Mouse (Mus musculus): ENCODE measurements around the gene Gucd1. TPM values are rescaled to one million over a fixed set of nuclear protein-coding genes. Genes with fewer than 3 reads are reported as not detected.
"Not testable (repeated sequence)": the region's sequence is repeated elsewhere in the genome, so short reads cannot be mapped to it uniquely, and the experiment has no call there.

Gucd1 gene
- polyA plus RNA-seq, 1 experiment, result 48.3 TPM

DNA sequence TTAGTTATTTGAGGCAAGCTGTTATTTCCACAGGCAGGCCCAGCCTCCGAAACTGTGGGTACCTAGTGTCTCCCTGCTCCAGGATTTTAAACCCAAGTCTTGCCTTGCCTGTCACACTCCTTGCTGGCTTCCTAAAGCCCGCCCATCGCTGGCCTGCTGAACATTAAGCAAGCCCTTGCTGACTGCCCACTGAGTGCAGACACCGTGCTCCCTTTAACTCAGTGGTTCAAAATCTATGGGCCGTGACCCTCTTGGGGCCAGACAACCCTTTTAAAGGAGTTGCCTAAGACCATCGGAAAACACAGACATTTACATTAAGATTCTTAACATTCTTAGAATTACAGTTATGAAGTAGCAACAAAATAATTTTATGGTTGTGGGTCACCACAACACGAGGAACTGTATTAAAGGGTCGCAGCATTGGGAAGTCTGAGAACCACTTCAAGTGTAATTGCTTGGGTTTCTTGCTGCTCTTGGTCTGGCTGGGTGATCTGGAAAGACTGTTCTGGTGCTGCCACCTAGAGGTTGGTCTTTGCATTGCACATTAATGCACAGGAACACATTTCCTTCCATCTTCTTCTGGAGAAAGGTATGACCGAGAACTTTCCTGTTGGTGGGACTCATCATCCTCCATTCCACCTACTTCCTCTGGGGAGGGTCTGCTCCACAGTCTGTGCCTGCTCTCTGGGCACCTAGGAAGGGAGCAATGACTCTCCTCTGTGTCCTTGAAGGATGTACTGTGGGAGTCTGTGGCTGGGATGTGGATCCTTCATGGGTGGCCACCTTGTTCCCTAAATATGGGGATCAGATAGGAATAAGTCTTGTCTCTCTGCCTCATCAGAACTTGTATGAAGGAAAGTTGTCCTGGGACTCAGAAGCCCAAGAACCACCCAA, 31.4 kb downstream of the Gucd1 start:
- Histone ChIP-seq H3K4me3 (replicated peaks; ENCODE audit: control insufficient read depth, low read depth, low read length) (no peak overlapping the region), H3K4me1 (ENCODE audit: control insufficient read depth, insufficient read depth, low read length) (peaks cover 5% of the 10 kb centered on the region), H3K27ac (ENCODE audit: control insufficient read depth, insufficient read depth, low read depth, low read length, poor library complexity) (no peak overlapping the region)
- peak; percentile 83 for TF ChIP-seq CTCF (IDR thresholded peaks at IDR 0.05; ENCODE audit: control insufficient read depth, insufficient read depth, low read length)
- no peak for TF ChIP-seq POLR2A (IDR thresholded peaks at IDR 0.05; ENCODE audit: borderline replicate concordance, control insufficient read depth, low read depth, low read length)
- 44% methylated on average over 9 of the region's 9 CpGs for WGBS

DNA sequence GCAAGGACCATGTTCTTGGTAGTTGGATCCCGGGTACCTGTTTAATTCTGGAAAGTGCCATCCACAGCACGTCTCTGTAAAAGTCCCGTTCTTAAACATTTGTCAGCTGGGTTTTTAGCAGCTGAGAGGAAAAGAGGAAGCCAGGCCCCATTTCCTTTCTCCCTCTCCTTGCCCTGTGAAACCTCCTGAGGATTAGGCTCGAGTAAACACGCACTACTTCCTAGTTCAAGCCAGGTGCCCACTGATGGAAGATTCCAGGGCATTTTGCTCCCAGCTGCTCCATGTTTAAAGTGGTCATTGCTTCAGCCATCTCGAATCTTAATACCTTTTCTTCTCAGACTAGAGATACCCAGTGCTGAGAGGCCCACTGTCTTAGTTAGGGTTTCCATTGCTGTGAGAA, 33.0 kb downstream of the Gucd1 start:
- 10% methylated on average over 6 of the region's 6 CpGs for WGBS
- no peak for TF ChIP-seq CTCF (IDR thresholded peaks at IDR 0.05; ENCODE audit: control insufficient read depth, insufficient read depth, low read length)
- no peak for TF ChIP-seq POLR2A (IDR thresholded peaks at IDR 0.05; ENCODE audit: borderline replicate concordance, control insufficient read depth, low read depth, low read length)
- Histone ChIP-seq H3K27ac (ENCODE audit: control insufficient read depth, insufficient read depth, low read depth, low read length, poor library complexity) (no peak overlapping the region), H3K4me1 (ENCODE audit: control insufficient read depth, insufficient read depth, low read length) (peaks cover 5% of the 10 kb centered on the region), H3K4me3 (replicated peaks; ENCODE audit: control insufficient read depth, low read depth, low read length) (no peak overlapping the region)

DNA sequence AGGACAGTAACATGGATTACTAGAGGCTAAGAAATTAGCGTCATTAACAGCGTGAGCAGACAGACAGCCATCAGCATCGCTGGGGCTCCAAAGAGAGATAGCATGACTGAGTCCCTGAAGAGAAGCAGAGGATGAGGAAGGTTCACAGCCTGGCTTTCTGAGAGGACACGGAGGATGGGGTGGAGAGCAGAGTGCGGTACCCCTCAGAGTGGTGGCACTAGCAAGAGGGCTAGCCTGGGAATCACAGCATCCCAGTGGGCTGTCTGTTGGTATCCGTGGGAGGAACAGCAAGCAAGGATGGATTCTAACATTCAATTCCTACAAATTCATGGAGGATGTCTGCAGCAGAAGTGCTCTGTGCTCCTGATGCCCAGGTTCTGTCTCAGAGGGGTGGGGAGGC, 33.7 kb downstream of the Gucd1 start:
- Histone ChIP-seq H3K4me3 (replicated peaks; ENCODE audit: control insufficient read depth, low read depth, low read length) (no peak overlapping the region), H3K27ac (ENCODE audit: control insufficient read depth, insufficient read depth, low read depth, low read length, poor library complexity) (no peak overlapping the region), H3K4me1 (ENCODE audit: control insufficient read depth, insufficient read depth, low read length) (peaks cover 5% of the 10 kb centered on the region)
- WGBS, result 87% methylated on average over 6 of the region's 6 CpGs
- no peak for TF ChIP-seq POLR2A (IDR thresholded peaks at IDR 0.05; ENCODE audit: borderline replicate concordance, control insufficient read depth, low read depth, low read length)
- no peak for TF ChIP-seq CTCF (IDR thresholded peaks at IDR 0.05; ENCODE audit: control insufficient read depth, insufficient read depth, low read length)

DNA sequence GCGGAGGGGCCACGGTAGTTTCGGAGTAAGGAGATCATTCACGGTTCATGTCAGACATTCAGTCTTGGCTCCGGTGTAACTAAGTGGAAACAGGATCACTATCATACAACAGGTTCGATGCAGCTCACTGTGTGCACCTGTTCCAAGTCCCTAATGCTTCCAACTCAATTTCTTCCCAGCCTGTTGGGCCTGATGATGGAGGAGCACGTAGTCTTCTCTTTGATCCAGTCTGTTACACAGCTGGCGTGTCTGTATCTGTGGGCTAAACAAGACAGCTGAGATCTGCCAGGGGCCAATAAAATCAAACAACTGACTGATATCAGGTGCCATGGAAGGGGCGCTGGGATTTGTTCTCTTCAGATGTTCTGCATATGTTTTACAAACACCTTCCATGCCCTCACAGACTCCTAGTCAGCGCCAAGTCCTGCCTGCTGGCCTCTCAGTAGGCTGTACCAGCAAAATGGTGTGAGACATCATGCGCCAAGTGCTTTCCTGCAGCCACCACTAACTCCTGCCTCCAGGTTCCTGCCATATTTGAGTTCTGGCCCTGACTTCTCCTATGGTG, 34.8 kb downstream of the Gucd1 start:
- Histone ChIP-seq H3K27ac (ENCODE audit: control insufficient read depth, insufficient read depth, low read depth, low read length, poor library complexity) (no peak overlapping the region), H3K4me3 (replicated peaks; ENCODE audit: control insufficient read depth, low read depth, low read length) (no peak overlapping the region), H3K4me1 (ENCODE audit: control insufficient read depth, insufficient read depth, low read length) (peaks cover 5% of the 10 kb centered on the region)
- no peak for TF ChIP-seq POLR2A (IDR thresholded peaks at IDR 0.05; ENCODE audit: borderline replicate concordance, control insufficient read depth, low read depth, low read length)
- no peak for TF ChIP-seq CTCF (IDR thresholded peaks at IDR 0.05; ENCODE audit: control insufficient read depth, insufficient read depth, low read length)
- 87% methylated on average over 11 of the region's 11 CpGs for WGBS

DNA sequence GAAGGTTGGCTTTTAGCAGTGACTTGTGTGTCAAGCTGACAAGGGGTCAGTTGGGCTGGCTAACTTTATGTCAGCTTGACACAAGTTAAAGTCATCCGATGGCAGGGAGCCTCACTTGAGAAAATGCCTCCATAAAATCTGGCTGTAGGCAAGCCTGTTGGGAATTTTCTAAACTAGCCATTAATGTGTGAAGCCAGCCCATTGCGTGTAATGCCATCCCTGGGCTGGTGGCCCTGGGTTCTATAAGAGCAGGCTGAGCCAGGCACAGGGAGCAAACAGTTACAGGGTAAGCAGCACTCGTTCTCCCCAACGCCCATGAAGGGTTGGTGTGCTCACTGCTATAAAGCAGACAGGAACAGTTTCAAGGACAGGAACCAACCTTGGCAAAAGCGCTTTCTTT, 35.5 kb downstream of the Gucd1 start:
- WGBS, result 85% methylated on average over 5 of the region's 5 CpGs
- TF ChIP-seq CTCF (IDR thresholded peaks at IDR 0.05; ENCODE audit: control insufficient read depth, insufficient read depth, low read length), result no peak
- TF ChIP-seq POLR2A (IDR thresholded peaks at IDR 0.05; ENCODE audit: borderline replicate concordance, control insufficient read depth, low read depth, low read length), result no peak

DNA sequence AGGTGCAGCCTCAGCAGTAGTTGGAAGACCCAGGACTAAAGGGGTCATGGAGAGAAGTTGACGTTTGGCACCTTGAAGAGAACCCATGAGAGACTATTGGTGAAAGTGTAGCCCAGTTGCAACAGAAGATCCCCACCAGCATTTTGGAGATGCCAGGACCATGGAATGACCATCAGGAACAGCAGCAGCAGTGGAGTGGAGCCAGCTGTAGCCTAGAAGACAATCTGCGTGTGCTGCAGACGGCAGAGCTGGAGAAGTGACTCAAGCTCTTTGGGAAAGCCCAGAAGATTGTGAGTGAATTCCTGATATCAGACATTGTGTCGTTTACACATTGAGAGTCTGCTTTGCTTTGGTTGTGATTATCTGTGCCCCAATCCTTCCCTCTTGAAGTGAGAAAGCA, 36.1 kb downstream of the Gucd1 start:
- 78% methylated on average over 4 of the region's 4 CpGs for WGBS
- Histone ChIP-seq H3K4me1 (ENCODE audit: control insufficient read depth, insufficient read depth, low read length) (peaks cover 6% of the 10 kb centered on the region), H3K4me3 (replicated peaks; ENCODE audit: control insufficient read depth, low read depth, low read length) (no peak overlapping the region), H3K27ac (ENCODE audit: control insufficient read depth, insufficient read depth, low read depth, low read length, poor library complexity) (no peak overlapping the region)
- TF ChIP-seq POLR2A (IDR thresholded peaks at IDR 0.05; ENCODE audit: borderline replicate concordance, control insufficient read depth, low read depth, low read length) (no peak), CTCF (IDR thresholded peaks at IDR 0.05; ENCODE audit: control insufficient read depth, insufficient read depth, low read length) (no peak)

More for the DNA sequence above, 35.5 kb downstream of the Gucd1 start:
- no peak overlapping the region for H3K4me3 ChIP-seq (replicated peaks; ENCODE audit: control insufficient read depth, low read depth, low read length)
- H3K27ac ChIP-seq (ENCODE audit: control insufficient read depth, insufficient read depth, low read depth, low read length, poor library complexity), result no peak overlapping the region
- peaks cover 5% of the 10 kb centered on the region for H3K4me1 ChIP-seq (ENCODE audit: control insufficient read depth, insufficient read depth, low read length)

DNA sequence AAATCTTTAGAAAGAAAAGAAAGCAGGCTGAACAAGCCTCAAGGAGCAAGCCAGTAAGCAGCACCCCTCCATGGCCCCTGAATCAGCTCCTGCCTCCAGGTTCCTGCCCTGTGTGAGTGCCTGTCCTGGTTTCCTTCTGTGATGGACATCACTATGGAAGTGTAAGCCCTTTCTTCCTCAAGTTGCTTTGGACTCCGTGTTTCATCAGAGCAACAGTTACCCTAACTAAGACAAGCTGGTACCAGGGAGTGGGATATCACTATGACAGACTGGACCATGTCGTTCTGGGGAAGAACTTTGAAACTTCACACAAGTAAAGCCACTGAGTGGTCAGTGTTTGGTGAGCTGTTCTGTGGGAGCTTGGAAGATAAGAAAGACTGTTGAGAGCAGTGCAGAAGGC, 37.8 kb downstream of the Gucd1 start:
- no peak overlapping the region for H3K27ac ChIP-seq (ENCODE audit: control insufficient read depth, insufficient read depth, low read depth, low read length, poor library complexity)
- 82% methylated on average over 2 of the region's 2 CpGs for WGBS
- peaks cover 3% of the 10 kb centered on the region for H3K4me1 ChIP-seq (ENCODE audit: control insufficient read depth, insufficient read depth, low read length)
- no peak overlapping the region for H3K4me3 ChIP-seq (replicated peaks; ENCODE audit: control insufficient read depth, low read depth, low read length)
- no peak for TF ChIP-seq POLR2A (IDR thresholded peaks at IDR 0.05; ENCODE audit: borderline replicate concordance, control insufficient read depth, low read depth, low read length)
- TF ChIP-seq CTCF (IDR thresholded peaks at IDR 0.05; ENCODE audit: control insufficient read depth, insufficient read depth, low read length), result no peak

DNA sequence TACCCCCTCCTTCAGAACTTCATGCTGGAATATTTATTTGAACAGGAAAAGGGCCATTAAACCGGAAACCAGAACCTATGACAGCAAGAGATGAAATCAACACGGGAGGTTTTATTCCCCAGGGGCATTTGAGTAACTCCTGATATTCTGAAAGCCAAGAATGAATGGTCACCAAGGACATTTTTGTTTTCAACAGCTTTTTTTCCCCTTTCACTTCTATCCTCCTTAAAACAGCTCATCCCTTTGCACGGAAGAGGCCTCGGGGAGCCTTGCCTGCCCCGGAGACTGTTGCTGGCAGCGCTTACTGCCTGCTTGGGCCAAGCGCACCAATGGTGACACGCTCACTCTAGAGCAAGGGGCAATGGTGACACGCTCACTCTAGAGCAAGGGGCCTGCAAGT, 40.7 kb downstream of the Gucd1 start:
- Histone ChIP-seq H3K4me3 (replicated peaks; ENCODE audit: control insufficient read depth, low read depth, low read length) (no peak overlapping the region), H3K4me1 (ENCODE audit: control insufficient read depth, insufficient read depth, low read length) (peaks cover 1% of the 10 kb centered on the region; the same call in 1 of the 2 replicates)
- 47% methylated on average over 9 of the region's 9 CpGs for WGBS

DNA sequence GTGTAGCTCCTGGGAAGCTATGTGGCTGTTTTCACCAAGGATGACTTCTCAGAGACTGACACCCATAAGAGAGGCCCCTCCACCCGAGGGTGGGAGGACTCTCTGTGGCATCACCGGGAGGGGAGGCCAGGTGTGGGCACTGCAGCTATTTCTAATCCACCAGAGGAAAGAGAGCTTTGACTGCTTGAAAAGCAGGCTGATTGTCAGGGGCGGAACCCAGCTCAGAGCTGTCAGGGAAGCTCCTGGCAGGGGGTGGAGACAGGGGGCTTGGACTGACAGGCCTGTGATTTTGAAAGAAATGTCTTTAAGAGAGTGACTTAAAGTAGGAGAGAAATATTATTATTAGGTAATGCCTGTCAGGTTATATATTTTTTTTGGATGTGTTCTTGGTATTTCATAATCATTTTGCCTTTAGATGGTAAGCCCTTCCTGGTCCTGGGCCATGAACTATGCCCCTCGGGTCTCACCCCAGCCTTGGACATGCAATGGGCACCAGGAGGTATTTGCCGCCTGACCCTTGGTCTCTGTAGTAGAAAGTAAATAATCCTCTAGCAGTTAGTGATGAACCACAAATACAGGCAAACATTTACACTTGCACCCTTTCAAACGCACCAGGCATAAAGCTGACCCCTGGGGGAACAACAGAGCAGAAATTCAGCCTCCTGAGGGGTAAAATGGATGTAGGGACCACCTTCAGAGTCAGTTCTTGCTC, 42.5 kb downstream of the Gucd1 start:
- not testable (repeated sequence) for H3K4me3 ChIP-seq (replicated peaks; ENCODE audit: control insufficient read depth, low read depth, low read length); H3K4me1 ChIP-seq (ENCODE audit: control insufficient read depth, insufficient read depth, low read length); H3K27ac ChIP-seq (ENCODE audit: control insufficient read depth, insufficient read depth, low read depth, low read length, poor library complexity)
- WGBS, result 63% methylated on average over 5 of the region's 6 CpGs

More for the DNA sequence above, 40.7 kb downstream of the Gucd1 start:
- TF ChIP-seq CTCF (IDR thresholded peaks at IDR 0.05; ENCODE audit: control insufficient read depth, insufficient read depth, low read length), result no peak
- no peak for TF ChIP-seq POLR2A (IDR thresholded peaks at IDR 0.05; ENCODE audit: borderline replicate concordance, control insufficient read depth, low read depth, low read length)
- no peak overlapping the region for H3K27ac ChIP-seq (ENCODE audit: control insufficient read depth, insufficient read depth, low read depth, low read length, poor library complexity)
